Mouse (Mus musculus): ENCODE data around the gene Mrps2.

- TF ChIP-seq CTCF (IDR thresholded peaks at IDR 0.05; ENCODE audit: low read depth) = no peak
- TF ChIP-seq EP300 (IDR thresholded peaks at IDR 0.05; ENCODE audit: low read depth) = no peak
Measured at GRCm38 (mm10) chr2:28451663-28452062, 16.2 kb upstream of the Mrps2 start.

All from liver, postnatal 0 days (tissue).